Mouse (Mus musculus): ENCODE results near the gene Dcbld1.

Dcbld1 gene

DNA sequence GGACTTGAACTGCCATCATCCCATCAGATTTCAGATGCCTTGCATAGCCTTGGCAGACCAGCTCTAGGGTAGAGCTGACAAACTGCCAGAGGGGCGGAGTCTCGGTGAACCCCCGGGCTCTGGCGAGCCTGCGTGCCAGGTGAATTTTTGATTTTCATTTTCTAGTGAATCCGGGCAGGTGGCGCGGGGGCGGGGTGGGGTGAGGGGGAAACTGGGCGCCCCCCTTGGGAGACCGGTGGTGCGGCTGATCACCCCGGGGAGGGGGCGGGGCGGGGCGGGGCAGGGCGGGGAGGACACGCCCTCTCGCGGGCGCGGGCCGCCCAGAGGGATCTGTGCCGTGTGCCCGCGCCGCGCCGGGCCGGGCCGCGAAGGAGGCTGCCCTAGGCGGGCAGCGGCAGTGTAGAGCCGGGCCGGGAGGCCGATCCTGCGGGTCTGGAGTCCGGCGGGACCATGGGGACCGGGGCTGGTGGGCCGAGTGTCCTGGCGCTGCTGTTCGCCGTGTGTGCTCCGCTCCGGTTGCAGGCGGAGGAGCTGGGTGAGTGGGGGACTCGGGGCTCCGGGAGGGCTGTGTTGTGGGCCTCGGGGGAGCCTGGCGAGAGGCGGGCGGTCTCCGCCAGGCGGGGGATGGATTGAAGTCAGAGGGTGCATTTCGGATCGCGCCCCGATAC, at the start of gene Dcbld1:
TSS of gene Dcbld1 (plus strand) at position 319 of the 668 bp plus-strand sequence.
- in situ Hi-C loops (cut with MboI, MseI) = loop anchor here (5.0 to 10.0 kb wide), 2 partner anchors 154 to 1361 kb away; partner anchors contain the start of genes Asf1a (in 1 of the 2) and Nepn (in 1 of the 2)

DNA sequence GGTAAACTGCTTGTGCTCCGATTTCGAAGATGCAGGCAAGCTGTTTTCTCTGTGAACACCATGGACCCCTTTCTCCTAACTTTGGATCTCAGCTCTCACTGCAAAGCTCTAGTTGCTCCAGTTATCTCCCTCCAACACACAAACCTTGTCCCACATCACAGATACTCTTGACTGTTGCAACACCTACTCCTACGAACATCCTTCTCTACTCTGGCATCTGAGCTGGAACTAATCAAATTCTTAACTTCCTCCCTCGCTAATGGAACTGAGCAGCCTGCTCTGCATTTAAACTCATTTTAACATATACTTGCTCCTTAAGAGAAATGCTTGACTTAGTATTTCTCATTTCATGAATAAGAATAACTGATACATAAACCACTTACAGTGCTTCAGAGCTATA, 47.5 kb upstream of the Dcbld1 start:
- in situ Hi-C loops (cut with MboI, MseI) = no loop called here

DNA sequence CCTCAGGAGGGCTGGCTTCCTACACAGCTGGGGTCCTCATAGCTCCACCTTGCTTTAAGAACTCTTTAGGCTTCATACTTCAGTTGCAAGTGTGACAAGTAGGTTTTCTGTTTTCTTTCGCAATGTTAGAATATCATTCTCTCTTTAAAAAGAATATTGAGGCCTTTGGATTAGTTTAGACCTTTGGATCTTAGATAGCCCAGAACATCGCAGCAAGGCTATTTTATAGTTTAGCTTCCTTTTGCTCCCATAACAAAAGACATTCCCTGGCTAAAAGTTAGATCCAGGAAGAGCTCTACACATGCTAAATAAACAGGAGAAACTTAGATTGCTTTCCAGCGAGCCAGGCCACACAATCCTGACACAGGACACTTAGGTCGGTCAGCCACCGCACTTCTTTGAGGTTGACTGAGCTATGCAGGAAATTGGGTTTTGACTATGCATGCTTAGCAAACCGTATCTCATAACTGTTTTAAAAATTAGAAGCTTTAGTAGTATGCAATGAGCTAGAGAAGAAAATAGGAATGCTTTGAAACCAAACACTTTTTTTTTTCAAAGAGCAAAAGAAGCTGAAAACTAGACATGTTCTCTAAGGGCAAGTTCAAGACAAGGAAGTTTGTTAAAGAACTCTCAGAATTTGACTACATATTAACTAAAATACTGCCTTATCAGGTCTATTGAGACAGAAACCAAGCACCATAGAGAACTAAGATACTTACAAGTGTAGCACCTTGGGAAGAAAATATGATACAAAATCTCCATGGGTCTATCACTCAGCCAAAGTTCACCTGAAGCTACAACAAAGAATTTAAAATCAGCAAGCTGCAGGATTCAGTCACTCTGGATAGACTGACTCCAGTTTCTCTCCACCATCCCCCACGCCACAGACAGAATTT, 38.2 kb upstream of the Dcbld1 start, which contains the start of gene Ros1:
TSS of gene Ros1 (minus strand) at position 288 of the 896 bp plus-strand sequence.
- in situ Hi-C loops (cut with MboI, MseI) = no loop called here

DNA sequence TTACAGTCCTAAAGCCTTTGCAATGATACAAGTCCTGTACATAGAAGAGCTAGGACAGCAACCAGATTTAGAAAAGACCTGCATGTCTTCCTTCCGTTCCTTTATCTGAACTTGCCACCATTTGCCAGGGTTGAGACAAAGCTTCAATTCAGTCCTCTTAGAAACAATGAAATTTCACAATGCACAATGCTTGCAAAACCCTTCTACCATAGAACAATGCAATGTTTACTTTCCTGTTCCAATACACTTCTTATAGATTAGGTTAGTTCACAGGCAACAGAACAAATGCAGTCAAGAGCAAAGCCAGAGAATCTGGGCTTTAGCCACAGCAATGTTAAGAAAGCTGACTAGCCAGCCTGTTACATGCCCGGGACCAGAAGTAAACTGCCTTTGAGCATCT, 29.4 kb upstream of the Dcbld1 start:
- in situ Hi-C loops (cut with MboI, MseI) = no loop called here

DNA sequence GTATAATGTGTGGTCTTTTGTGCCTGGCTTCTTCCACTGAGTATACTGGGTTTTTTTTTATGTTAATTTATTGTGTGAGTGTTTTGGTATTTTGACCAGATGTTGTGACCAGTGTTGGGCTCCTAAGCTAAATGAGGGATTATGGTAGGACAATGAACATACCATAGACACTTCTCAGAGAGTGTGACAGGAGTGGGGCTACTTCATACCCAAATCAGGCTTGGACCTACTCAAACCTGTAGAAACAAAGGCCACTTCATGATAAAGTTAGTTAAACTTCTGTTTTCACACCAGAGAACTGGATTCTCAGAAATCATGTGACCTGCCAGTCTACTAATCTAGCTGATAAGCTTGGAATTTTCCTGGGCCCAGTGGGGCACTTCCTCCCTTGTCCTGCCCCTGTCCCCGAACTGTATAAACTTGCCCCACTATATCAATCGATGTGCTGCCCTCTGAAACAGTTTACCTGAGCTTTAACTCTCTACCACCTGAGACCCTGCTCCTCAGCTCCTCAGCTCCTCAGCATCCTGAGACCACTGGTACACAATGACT, 18.1 kb upstream of the Dcbld1 start:
- in situ Hi-C loops (cut with MboI, MseI) = loop anchor here in 1 of 2 experiments (10.0 kb wide), 1 partner anchor 159 kb away; no protein-coding TSS in a partner anchor

DNA sequence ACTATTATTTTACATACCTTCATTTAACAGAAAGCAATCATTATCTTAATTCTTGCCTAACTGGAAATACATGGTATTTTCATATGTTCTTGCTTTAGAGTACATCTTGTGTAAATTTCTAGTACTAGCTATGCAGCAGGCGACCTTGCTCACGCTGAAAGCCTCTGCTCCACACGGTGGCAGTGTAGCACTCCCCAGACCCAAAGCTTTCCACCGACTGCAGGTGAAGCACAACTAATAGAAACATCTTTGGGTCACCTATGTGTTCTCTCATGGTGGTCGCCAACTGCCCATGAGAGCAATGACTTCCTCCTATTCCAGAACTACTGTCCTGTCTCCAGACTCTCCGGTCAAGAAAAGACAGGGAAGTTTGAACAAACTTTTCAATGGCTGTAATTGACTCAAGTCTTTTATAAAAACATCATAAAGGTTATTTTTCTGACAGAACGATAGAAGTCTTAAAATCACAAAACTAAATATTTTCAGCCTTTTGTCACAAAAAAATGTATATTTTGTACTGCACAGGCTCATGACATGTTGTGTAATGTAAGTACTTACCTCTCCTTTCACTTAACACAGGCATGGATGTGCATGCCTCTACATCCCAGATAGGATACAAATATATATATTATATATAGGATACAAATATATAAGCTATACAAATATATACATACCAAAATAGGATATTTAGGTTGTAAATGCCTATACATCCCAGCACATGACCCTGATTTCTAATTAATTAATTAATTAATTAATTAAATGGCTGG, 16.4 kb upstream of the Dcbld1 start:
- in situ Hi-C loops (cut with MboI, MseI) = loop anchor here in 1 of 2 experiments (10.0 kb wide), 1 partner anchor 158 kb away; no protein-coding TSS in a partner anchor

DNA sequence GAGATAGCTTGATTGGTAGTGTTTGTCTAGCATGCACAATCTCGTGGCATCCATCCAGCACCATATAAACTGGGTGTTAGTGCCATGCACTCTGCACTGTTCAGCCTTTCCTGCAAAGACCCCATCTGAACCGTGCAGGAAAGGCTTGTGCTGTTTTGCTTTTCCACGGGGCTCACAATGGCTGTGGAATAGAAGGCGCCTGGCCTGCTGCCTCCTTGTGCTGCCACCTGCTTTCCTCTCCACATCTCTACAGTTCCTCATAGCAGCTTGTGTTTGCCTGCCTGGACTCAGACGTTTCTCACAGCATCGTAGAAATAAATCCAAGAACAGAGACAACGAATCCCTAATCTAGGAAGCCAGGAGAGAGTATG, 15.9 kb upstream of the Dcbld1 start:
- in situ Hi-C loops (cut with MboI, MseI) = loop anchor here in 1 of 2 experiments (10.0 kb wide), 1 partner anchor 157 kb away; no protein-coding TSS in a partner anchor

DNA sequence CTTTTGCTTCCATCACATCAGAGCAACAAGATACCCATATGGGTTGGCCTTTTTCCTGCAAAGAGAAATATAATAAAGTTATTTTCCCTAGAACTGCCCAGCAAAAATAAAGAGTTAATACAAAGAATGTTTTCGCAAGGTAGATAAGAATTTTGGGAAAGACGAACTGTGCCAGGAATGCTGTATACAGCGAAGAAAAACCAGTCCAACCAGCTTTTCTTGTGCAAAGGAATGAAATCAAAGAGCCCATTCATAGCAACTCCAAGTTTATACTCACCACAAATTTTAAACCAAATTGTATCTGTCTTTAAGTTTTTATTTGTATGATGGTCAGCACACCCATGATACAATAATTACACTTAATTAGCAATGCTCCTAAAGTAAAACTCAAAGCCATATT, 13.8 kb upstream of the Dcbld1 start:
- in situ Hi-C loops (cut with MboI, MseI) = loop anchor here in 1 of 2 experiments (10.0 kb wide), 1 partner anchor 155 kb away; no protein-coding TSS in a partner anchor

DNA sequence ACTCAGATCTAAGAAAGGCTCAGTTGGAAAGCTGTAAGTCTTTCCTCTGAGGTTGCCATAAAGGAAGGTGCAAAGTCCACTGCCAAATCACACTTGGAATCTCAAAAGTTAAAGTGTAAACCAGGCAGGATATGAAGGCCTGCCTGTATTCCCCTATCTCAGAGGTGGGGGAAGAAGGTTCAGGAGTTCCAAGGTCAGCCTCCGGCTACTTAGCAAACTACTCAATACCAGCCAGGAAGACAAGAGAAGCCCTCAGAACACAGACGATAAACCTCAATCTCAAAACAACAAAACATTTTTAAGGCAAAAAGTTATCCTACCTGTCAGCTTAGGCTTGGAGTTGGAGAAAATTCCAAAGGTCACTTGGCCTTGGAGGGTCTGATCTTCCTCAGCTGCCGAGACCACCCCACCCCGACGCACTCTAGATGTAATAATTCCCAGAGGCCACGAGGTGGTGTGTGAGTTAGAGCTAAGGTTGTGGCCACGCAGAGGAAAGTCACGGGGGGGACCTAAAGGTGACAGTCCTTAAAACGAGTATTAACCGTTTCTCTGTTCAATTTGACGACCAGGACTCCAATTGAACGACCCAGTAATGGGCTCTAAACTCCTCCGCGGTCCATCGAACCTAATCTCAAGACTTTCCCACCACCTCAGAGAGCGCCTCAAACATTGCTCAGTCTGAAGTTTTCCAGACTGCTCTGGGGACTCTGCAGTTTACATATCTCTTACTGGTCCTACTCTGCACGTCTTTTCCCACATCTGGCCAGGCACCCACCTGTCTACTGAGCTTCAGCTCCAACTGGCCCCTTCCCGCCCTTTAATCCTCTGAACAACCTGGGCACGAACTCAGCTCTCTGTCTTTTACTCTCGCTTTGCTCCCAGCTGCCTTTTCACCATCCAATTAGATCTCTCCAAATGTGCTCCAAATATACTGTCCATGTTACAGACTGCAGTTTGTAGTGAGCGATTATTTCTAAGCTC, 933 bp upstream of the Dcbld1 start:
- in situ Hi-C loops (cut with MboI, MseI) = loop anchor here (5.0 to 10.0 kb wide), 2 partner anchors 155 to 1362 kb away; partner anchors contain the start of genes Asf1a (in 1 of the 2) and Nepn (in 1 of the 2)

DNA sequence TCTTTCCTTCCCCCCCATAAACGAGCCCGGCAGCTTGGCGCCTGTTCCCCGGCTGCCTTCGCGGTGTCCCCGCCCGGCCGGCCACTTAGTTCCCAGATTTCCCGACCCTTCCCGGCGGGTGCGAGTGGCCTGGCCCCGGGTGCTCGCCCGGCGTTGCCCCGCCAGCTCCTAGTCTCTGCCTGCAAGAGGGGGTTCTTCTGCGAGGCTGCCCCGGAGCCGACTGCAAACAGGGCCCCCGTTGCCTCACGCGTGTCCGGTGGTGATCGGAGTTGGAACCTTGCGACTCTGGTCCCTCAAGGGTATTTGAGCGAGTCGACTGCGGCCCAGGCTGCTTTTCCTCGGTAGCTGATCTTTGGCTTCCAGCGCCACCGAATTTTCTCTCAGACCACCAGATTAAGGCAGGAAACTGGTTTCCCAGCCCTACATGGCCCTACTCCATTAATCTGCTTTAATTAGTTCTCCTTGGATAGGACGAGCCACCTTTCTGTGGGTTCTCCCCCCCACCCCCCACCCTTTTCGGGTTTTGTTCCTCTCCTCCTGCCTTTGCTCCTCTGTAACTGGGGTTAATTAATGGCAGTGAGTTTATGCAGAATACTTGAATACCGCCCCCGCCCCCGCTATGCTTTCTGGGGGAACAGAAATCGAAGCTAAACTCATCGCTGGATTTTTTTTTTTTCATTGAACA, 692 bp downstream of the Dcbld1 start:
- in situ Hi-C loops (cut with MboI, MseI) = loop anchor here (5.0 to 10.0 kb wide), 2 partner anchors 153 to 1361 kb away; partner anchors contain the start of genes Asf1a (in 1 of the 2) and Nepn (in 1 of the 2)

DNA sequence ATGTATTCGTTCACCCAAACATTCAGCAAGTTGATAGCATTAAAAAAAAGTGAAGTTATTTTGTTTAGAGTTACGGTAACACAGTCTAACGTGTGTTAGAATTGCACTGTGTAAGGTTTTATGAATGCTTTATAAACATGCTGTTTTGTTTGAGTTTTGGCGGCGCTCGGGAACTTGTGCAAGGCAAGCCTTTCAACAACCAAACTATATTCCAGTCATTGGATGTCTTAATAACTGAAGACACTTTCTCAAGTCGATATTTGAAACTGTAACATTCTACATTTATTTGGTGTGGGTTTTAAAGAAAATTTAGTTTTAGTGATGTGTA, 1.2 kb downstream of the Dcbld1 start:
- in situ Hi-C loops (cut with MboI, MseI) = loop anchor here (5.0 to 10.0 kb wide), 2 partner anchors 153 to 1360 kb away; partner anchors contain the start of genes Asf1a (in 1 of the 2) and Nepn (in 1 of the 2)

DNA sequence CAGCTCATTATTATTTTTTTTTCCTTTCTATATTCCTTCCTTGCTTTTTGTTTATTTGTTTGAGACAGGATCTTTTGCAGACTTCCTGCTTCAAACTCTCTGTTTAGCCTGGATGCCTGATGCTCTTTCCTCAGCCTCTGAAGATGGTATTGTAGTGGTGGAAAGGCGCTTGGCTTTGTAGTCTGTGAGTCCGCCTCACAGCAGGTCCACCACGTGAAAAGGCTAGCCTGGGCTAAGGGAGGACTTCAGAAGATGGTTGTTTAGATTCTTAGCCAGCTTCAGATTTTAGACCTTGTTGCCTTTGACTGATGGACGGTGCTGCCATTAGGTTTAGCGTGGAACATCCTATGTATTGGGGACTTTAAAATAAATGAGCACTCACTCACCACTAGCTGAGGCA, 2.0 kb downstream of the Dcbld1 start:
- in situ Hi-C loops (cut with MboI, MseI) = loop anchor here in 1 of 2 experiments (10.0 kb wide), 1 partner anchor 1359 kb away; the partner anchor contains the start of gene Asf1a

DNA sequence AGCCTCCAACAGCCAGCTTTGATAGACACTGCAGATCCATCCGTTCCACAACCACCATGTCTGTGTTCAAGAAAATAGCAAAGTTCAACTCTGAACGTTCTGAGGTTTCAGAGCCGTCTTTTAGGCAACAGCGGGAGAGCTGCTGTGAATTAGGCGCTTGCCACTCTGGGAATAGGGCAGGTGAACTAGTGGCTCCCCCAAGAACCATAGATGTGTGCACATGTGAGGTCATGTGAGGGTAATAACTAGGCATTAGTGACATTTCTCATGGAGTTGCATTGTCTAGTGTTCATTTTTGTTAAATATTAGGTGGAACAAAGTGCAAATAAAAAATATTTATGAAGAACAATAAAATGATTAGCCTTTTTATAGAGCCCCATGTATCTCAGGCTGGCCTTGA, 8.6 kb downstream of the Dcbld1 start:
- in situ Hi-C loops (cut with MboI, MseI) = no loop called here

DNA sequence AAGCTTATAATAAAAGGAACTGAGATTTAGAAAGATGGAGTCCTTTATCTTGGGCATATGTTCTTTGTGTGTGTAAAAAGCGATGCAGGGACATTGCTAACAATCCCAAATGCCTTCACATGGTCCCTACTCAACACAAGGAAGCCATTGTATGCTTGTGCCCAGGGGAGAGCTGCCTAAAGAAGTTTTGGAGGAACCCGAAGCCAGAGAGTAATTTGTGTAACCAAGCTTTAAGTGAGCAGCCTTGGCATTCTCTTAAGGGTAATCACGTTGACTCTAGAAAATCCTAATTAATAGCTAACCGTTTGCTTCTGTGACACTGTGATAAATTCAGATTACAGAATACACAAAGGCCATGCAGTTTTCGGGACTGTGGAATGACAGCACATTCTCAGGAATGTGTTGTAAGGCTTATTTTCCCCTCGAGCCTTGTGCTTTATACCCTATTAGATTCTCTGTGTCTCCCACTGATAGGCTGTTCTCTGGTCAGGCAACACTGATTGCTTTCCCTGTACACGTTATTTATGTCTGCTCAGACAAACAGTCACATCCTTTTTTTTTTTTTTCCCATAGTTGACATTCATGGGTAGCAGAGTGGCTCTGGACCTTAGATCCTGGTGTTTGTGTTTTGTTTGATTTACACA, 9.4 kb downstream of the Dcbld1 start:
- in situ Hi-C loops (cut with MboI, MseI) = no loop called here

DNA sequence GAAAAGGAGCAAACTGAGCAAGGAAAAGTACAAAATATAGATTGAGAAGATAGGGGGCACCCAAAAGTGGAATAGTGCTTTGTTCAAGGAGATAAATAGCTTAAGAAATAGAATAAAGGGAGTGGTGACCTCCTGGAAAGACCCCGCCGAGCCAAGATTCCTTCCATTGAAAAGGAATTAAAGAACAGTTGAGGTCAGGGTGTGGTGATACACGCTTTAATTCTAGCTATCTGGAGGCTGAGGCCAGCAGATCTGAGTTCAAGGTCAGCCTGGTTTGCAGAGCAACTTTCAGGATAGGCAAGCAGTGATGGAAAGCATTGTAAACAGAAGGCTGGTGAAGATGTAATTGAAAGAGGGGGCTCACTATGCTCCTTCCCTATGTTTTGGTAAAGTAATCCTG, 12.8 kb downstream of the Dcbld1 start:
- in situ Hi-C loops (cut with MboI, MseI) = no loop called here

DNA sequence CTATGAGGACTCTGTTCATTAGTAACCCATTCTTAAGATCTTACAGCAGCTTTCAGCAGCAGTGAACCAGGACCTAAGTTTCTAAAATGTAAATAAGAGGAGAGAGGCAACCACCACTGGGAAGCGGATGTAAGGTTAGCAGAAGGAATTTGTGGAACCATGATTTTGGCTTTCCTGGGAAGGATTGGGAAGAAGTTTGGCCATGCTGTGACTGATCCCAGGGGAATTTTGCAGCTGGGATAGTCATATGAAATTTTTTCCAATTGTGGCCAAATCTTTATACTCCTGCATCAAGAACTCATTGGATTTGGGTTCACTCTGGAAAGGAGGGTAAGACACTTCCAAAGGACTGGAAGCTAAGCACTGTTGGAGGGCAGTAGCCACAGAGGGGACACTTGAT, 18.8 kb downstream of the Dcbld1 start:
- in situ Hi-C loops (cut with MboI, MseI) = no loop called here

DNA sequence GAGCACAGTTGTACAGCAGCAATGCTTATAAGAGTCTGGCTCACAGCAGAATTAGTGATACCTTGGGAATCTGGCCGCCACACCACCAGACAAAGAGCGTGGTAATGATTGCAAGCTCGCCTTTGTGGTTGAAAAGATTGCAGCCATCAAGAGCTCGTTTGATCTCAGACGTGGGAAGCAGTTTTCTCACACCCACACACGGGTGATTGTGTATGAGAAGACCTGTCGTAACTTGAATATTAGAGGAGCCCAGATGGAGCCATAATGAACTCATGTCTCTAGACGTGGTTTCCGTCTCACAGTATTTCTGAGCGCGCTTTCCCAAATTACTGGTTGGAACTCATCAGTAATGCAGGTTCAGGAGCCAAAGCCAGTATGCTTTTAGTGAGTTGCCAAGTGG, 20.0 kb downstream of the Dcbld1 start:
- in situ Hi-C loops (cut with MboI, MseI) = no loop called here

DNA sequence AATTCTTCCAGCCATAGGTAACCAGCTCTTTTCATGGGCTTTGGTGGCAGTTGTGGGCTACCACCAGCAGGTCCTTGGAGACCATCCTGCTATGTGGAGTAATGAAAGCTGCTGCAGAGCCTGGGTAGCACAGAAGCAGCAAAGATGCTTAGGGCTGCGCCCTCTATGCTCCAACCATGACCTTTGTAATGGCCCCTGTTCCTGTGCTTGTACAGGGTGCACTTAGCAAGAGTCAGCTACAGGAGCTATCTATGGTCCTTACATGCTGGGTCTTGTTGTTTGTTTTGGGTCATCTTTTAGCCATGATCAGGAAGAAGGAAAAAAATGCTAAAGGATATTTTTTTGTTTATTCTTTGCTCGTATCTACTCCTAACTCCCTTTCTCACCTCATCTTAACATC, 24.3 kb downstream of the Dcbld1 start:
- in situ Hi-C loops (cut with MboI, MseI) = no loop called here

Measured in T-helper 17 cell (primary cell).